Mouse (Mus musculus) ES-CJ7 (cell line): ENCODE results near the gene Mdfi.

Experiments
- DNase-seq: peaks from one replicate; pipeline ENCODE4 v3.0.0; 2011; ENCODE audit warnings: low read depth, low spot score

Gene Mdfi

DNA sequence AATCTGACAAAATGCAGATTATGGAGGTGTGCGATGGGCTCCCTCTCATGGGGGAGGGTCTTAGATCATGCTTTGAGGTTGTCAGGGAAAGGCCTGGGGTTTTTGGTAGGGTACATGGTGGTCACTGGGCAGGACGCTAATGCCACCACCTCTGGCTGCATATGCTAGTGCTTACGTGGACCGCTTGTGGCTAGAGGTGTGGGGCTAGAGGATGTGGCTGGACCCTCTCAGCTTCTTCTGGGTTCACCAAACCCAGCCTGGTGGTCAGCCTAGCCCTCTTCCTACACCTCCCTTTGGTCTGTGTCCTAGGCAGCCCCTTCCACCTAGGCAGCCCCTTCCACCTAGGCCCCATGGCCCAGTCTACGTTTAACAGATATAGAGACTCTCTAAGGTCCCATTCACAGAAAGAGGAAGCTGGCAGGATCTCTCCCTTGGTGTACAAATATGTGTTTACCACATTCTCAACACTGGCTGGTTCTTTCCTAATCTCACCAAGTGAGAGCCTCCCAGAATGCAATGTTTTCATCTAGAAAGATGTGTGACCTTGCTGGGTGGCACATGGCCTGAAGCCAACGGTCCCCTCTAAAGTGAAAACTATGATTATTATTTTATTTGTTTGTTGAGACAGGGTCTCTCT, 68.0 kb downstream of the Mdfi start:
- DNase-seq = no peak

DNA sequence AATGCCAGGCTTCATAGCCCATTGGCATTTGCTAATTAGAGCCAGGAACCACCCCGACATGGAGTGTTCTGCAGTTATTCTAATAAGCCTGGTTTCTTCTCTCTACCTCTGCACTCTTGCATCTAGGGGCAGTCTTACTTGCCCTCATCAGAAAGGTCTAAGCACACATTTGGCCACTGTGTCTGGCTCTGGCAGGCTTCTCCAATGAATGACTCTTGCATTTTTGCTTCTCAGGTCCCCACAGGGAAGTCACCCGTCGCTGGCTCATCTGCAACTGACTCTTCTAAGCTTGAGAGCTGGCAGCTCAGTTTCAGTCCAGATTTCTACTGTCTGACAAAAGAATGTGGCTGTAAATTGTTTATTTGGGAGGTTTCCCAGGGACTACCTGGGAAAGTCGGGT, 68.5 kb downstream of the Mdfi start:
- DNase-seq = no peak
